Mouse (Mus musculus) forebrain, embryonic 16.5 days (tissue): Measurements from ENCODE around the gene Samd13. TPM values are rescaled to one million over a fixed set of nuclear protein-coding genes. Genes with fewer than 3 reads are reported as not detected.

Experiments
- ATAC-seq: fragments of 200-750 bp; cut with Nextera tagmentation; 2 replicates; pipeline ENCODE4 v1.8.0; 2017; ENCODE audit warnings: mild to moderate bottlenecking, moderate library complexity
- H3K27ac ChIP-seq: fragments of 300-500 bp; sonication (generic); 2 replicates; pipeline ENCODE4 v1.5.1; 2014; ENCODE audit warnings: low read length, control low read depth
- H3K27me3 ChIP-seq: fragments of 300-500 bp; sonication (generic); replicated peaks from 2 replicates; pipeline ENCODE4 v1.6.1; 2014; ENCODE audit warnings: low read length; ENCODE audit not compliant: control insufficient read depth, insufficient read depth
- H3K36me3 ChIP-seq: fragments of 300-500 bp; sonication (generic); 2 replicates; pipeline ENCODE4 v1.6.1; 2014; ENCODE audit not compliant: control insufficient read depth, insufficient read depth
- H3K4me1 ChIP-seq: fragments of 300-500 bp; sonication (generic); replicated peaks from 2 replicates; pipeline ENCODE4 v1.6.1; 2014; ENCODE audit warnings: low read length; ENCODE audit not compliant: control insufficient read depth, insufficient read depth
- H3K4me2 ChIP-seq: fragments of 300-500 bp; sonication (generic); 2 replicates; pipeline ENCODE4 v1.6.1; 2014; ENCODE audit warnings: mild to moderate bottlenecking, low read length, control low read depth
- H3K4me3 ChIP-seq: fragments of 300-500 bp; sonication (generic); replicated peaks from 2 replicates; pipeline ENCODE4 v1.5.1; 2014; ENCODE audit warnings: mild to moderate bottlenecking, low read length, control low read depth
- H3K9ac ChIP-seq: fragments of 300-500 bp; sonication (generic); replicated peaks from 2 replicates; pipeline ENCODE4 v1.6.1; 2014; ENCODE audit warnings: low read depth, low read length, control low read depth
- H3K9me3 ChIP-seq: fragments of 300-500 bp; sonication (generic); 2 replicates; pipeline ENCODE4 v1.6.1; 2016; ENCODE audit warnings: low read length; ENCODE audit not compliant: control insufficient read depth
- WGBS: fragments of 180-500 bp; shearing (Covaris S2); extraction: QIAGEN DNeasy Blood & Tissue Kit; methylation state at CpG from one replicate; pipeline ENCODE4 v1.1.7; 2014; 5-methylcytosine and 5-hydroxymethylcytosine counted together
- polyA plus RNA-seq: library from polyadenylated mRNA; unstranded; fragments of >200 nt; fragmentation: Nextera tagmentation; extraction: Ambion mirVana; gene quantifications from 2 replicates; pipeline ENCODE4 v1.2.1, GENCODE M21; 2015

Gene Samd13
- polyA plus RNA-seq, 1 experiment from 2014 or later = 0.63 TPM

DNA sequence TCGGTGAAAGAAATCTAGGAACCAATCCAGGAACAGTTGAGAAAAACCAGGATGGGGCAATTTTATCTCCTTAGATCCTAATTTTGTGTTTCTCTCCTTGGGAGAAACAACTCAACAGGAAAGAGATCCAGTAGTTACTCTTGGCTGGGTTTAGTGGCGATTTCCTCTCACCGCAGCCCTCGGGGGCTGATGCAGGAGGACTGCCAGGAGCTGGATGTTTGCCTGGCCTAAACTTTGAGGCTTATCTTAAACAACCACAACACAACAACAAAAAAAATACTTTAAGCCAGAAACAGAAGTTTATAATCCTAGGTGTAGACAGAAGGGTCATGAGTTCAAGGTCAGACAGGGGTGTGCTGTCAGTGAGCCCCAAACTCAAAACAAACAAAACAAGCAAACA lies 73.6 kb downstream of the Samd13 start:
- Histone ChIP-seq H3K9me3 (no peaks in the 10 kb centered on the region), H3K36me3 (no peaks in the 10 kb centered on the region), H3K27ac (no peak overlapping the region), H3K9ac (no peak overlapping the region), H3K4me2 (no peak overlapping the region), H3K27me3 (no peaks in the 10 kb centered on the region), H3K4me3 (no peak overlapping the region), H3K4me1 (peaks cover 3% of the 10 kb centered on the region; the same call in 1 of the 2 replicates)
- ATAC-seq = no peak
- WGBS = 74% methylated on average over 4 of the region's 4 CpGs

DNA sequence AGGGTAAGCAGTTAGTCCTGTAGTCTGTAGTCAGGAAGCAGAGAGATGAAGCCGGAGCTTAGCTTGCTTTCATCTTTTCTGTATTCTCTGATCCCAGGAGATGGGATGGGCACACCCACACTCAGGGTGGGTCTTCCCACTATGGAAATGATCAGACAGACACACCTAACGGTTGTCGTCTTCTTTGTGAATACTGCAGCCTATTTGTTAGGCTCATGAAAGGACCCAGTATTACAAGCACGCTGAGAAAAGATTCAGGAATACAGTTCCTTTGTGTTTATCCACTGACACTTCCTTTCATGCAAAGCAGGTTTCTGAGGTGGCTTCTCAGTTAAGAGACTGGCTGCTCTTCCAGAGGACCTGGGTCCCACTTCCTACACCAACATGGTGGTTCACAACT lies 74.1 kb downstream of the Samd13 start:
- Histone ChIP-seq H3K4me1 (peaks cover 3% of the 10 kb centered on the region; the same call in 1 of the 2 replicates), H3K27me3 (no peaks in the 10 kb centered on the region), H3K4me3 (no peak overlapping the region), H3K9me3 (no peaks in the 10 kb centered on the region), H3K27ac (no peak overlapping the region), H3K4me2 (no peak overlapping the region), H3K9ac (no peak overlapping the region), H3K36me3 (no peaks in the 10 kb centered on the region)
- WGBS = 59% methylated on average over 4 of the region's 4 CpGs
- no peak for ATAC-seq

DNA sequence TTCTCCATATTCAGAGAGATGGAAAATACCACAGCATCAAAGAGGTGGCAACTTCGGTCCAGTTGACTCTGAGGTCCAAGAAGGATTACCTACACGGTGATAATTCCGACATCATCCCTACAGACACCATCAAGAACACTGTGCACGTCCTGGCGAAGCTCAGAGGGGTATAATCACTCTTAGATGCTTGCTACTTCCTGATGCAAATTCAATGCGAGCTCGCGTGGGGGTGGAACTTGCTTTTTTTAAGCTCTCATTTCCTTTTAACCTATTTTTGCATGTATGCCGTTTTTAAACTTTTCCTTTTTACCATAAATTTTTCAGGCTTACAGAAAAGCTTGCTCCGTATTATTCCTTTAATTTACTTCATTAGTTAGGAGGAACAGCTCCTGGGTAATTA lies 75.1 kb downstream of the Samd13 start:
- Histone ChIP-seq H3K4me3 (no peak overlapping the region), H3K4me2 (no peak overlapping the region), H3K27ac (no peak overlapping the region), H3K36me3 (no peaks in the 10 kb centered on the region), H3K9me3 (no peaks in the 10 kb centered on the region), H3K4me1 (peaks cover 3% of the 10 kb centered on the region; the same call in 1 of the 2 replicates), H3K27me3 (no peaks in the 10 kb centered on the region), H3K9ac (no peak overlapping the region)
- no peak for ATAC-seq
- WGBS = 79% methylated on average over 10 of the region's 10 CpGs

DNA sequence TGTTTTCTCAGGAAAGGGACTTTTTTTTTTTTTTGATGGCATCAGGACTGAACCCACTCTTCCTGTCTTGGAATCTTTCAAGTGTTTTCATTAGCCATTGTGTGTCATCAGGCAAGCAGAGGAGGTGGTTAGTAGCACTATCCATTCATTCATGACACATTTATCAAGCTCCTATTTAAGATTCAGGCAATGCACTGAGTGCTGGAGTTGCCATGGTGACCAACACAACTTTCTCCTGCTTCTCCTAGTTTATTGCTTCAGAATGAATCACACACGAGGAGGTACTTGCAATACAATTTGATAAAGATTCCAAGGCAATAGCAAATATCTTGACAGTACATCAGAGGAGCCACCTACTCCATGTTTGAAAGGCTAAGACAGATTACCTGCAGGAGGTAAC lies 78.0 kb downstream of the Samd13 start:
- 3% methylated on average over 1 of the region's 1 CpGs for WGBS

DNA sequence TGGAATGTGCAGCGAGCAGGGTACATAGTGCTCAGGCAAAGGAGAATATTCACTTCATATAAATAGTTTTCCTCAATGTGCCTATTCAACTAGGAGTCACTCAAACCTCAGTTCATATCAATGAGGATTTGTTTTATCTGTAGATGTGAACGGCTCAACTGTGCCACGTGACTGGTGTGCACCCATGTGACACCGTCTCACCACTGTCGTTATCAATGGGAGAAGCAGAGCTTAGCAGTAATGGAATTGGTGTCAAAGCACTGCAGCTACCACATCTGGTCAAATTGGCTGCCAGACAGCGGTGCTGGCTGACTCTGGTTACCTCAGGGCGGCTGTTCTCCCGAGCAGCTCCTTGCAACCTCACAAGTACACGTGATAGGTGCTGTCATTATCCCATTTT lies 80.7 kb downstream of the Samd13 start:
- 81% methylated on average over 9 of the region's 9 CpGs for WGBS

More for the DNA sequence above, 78.0 kb downstream of the Samd13 start:
- ATAC-seq = peak; percentile 86
- no peak overlapping the region for H3K4me3 ChIP-seq
- no peak overlapping the region for H3K9ac ChIP-seq
- peaks cover 3% of the 10 kb centered on the region; the same call in 1 of the 2 replicates for H3K4me1 ChIP-seq
- H3K27me3 ChIP-seq = no peaks in the 10 kb centered on the region
- no peak overlapping the region for H3K27ac ChIP-seq
- H3K9me3 ChIP-seq = no peaks in the 10 kb centered on the region
- no peak overlapping the region for H3K4me2 ChIP-seq
- H3K36me3 ChIP-seq = no peaks in the 10 kb centered on the region

DNA sequence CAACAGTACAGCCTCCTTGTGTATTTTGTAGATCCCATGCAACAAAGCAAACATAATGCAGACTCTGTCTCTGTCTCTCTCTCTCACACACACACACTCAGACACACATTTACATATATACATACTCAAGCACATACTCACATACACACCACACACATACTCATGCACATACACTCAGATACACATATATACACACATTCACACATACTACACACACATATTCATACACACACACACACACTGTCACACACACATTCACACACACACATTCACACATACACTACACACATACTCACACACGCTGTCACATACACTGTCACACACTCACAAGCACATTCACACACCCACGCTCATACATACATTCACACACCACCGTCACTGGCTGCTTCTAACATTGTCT lies 82.9 kb downstream of the Samd13 start:
- Histone ChIP-seq H3K9ac (no peak overlapping the region), H3K27me3 (no peaks in the 10 kb centered on the region), H3K4me2 (no peak overlapping the region), H3K4me3 (no peak overlapping the region), H3K4me1 (peaks cover under 1% of the 10 kb centered on the region; the same call in 1 of the 2 replicates), H3K36me3 (no peaks in the 10 kb centered on the region), H3K27ac (no peak overlapping the region), H3K9me3 (no peaks in the 10 kb centered on the region)
- WGBS = 90% methylated on average over 3 of the region's 3 CpGs
- no peak for ATAC-seq

More for the DNA sequence above, 80.7 kb downstream of the Samd13 start:
- H3K4me2 ChIP-seq = no peak overlapping the region
- no peaks in the 10 kb centered on the region for H3K9me3 ChIP-seq
- H3K4me3 ChIP-seq = no peak overlapping the region
- H3K27me3 ChIP-seq = no peaks in the 10 kb centered on the region
- H3K36me3 ChIP-seq = no peaks in the 10 kb centered on the region
- ATAC-seq = no peak
- no peak overlapping the region for H3K27ac ChIP-seq
- H3K9ac ChIP-seq = no peak overlapping the region
- peaks cover 3% of the 10 kb centered on the region; the same call in 1 of the 2 replicates for H3K4me1 ChIP-seq

DNA sequence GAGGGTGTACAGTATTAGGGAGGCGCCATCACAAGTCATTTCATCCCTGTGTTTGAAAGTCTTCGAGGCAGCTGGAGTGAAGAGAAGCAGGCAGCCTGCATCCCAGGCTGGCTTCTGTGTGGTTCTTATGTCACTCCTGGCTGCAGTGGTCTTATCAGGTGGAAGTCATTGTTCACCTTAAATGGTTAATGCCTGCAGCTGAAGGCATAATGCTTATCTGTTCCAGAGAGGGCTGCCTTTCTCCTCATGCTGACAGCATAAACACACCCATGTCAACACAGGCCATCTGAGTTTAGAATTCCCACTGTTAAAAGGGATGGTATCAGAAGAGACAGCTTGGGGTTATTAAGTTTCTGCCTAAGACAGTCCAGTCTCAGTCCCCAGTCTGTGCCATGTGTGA lies 84.2 kb downstream of the Samd13 start:
- H3K9ac ChIP-seq = no peak overlapping the region
- H3K4me1 ChIP-seq = no peaks in the 10 kb centered on the region
- no peak overlapping the region for H3K4me3 ChIP-seq
- no peaks in the 10 kb centered on the region for H3K36me3 ChIP-seq
- no peaks in the 10 kb centered on the region for H3K27me3 ChIP-seq
- no peaks in the 10 kb centered on the region for H3K9me3 ChIP-seq
- ATAC-seq = no peak
- no peak overlapping the region for H3K27ac ChIP-seq
- WGBS = 87% methylated on average over 2 of the region's 2 CpGs
- H3K4me2 ChIP-seq = no peak overlapping the region

DNA sequence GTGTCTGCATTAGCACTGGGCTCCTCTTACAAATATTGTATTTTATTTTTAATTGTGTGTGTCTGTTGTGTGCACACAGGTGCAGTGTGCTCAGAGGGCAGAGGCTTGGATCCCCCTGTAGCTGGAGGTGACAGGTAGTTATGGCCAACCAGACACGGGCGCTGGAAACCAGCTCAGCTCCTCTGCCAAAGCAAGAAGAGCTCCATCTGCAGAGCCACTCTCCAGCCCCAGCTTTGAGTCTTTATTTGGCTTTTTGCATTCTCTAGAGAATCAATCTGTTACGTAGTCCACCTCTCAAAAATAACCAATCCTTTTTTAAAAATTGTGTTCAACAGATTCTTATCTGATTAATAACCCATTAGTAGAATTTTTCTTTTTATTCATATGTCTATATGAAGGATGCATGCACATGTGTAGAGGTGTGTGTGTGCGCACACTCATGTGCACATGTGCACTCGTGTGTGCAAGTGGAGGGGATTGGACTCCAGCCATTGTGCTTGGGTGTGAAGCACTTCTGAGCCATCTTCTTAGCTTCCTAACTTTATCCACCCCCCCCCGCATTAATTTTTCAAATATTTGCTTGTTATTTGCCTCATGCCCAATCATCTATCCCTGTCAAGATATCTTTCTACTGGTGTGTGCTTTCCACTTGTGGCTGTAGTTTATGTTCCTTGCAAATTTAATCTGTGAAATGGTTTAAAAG lies 86.0 kb downstream of the Samd13 start:
- H3K27ac ChIP-seq = no peak overlapping the region
- no peaks in the 10 kb centered on the region for H3K27me3 ChIP-seq
- ATAC-seq = no peak
- no peaks in the 10 kb centered on the region for H3K4me1 ChIP-seq
- no peak overlapping the region for H3K4me2 ChIP-seq
- 89% methylated on average over 6 of the region's 6 CpGs for WGBS
- no peaks in the 10 kb centered on the region for H3K9me3 ChIP-seq
- H3K9ac ChIP-seq = no peak overlapping the region
- H3K4me3 ChIP-seq = no peak overlapping the region
- H3K36me3 ChIP-seq = no peaks in the 10 kb centered on the region

DNA sequence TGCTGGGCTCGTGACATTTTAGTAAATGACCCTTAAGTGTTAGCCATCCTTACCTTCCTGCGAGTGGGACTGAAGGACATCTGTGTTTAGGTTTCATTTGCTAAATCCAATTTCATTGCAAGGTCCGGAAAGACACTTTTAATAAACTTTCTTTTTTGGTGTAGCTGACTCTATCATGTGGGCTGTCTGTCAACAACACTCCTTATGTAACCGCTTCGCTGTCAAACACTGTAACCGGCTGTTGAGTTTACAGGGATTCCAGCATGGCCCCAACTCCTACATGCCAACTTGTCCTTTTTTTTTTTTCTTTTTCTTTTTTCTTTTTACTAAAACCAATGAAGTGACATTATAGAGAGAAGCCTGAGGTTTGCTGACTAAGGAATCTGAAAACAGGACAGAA lies 87.0 kb downstream of the Samd13 start:
- ATAC-seq = no peak
- H3K9ac ChIP-seq = no peak overlapping the region
- no peaks in the 10 kb centered on the region for H3K27me3 ChIP-seq
- no peaks in the 10 kb centered on the region for H3K36me3 ChIP-seq
- H3K9me3 ChIP-seq = no peaks in the 10 kb centered on the region
- no peak overlapping the region for H3K4me2 ChIP-seq
- H3K4me3 ChIP-seq = no peak overlapping the region
- H3K4me1 ChIP-seq = no peaks in the 10 kb centered on the region
- WGBS = 73% methylated on average over 6 of the region's 6 CpGs
- no peak overlapping the region for H3K27ac ChIP-seq

DNA sequence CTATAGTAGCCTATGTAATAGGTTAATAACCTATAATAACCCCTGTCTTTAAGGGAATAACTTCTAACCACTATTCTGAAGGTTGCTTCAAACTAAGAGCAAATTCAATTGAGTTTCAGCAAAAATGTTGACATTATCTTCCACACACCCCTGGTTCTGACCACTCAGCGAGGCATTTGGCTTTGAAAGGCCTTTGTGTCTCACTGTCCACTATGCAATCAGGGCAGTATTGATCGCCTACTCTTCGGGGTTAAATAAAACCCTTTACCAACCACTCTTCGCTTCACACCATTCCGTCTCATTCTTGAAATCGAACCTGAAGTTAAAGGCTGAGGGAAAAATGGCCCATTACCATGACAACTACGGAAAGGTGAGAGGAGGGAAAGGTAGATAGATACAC lies 88.5 kb downstream of the Samd13 start:
- H3K4me2 ChIP-seq = no peak overlapping the region
- H3K27me3 ChIP-seq = no peaks in the 10 kb centered on the region
- no peaks in the 10 kb centered on the region for H3K4me1 ChIP-seq
- no peaks in the 10 kb centered on the region for H3K9me3 ChIP-seq
- no peak overlapping the region for H3K4me3 ChIP-seq
- 93% methylated on average over 7 of the region's 7 CpGs for WGBS
- no peak overlapping the region for H3K9ac ChIP-seq
- no peak overlapping the region for H3K27ac ChIP-seq
- no peak for ATAC-seq
- no peaks in the 10 kb centered on the region for H3K36me3 ChIP-seq
